Mouse (Mus musculus): ENCODE measurements around the gene Gm16440.
"Not testable (repeated sequence)": the region's sequence is repeated elsewhere in the genome, so short reads cannot be mapped to it uniquely, and the experiment has no call there.

Gene Gm16440

DNA sequence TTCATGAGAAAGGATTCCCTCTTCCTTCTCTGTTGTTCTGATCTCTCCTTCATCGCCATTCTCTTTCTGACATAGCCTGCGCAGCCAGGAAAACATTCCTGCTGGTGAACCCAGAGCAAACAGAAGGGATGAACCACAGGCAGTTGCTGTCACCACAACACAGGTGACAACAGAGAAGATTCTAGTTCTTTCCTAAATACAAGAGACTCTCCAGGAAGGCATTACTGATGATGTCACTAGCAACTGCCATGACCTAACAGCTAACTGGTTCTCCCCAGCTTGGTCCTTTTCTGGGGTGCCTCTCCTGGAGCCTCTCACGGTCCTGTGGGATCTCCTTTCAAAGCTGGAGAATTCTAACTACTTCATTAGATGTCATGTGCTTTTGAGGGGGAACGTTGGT is at the start of gene Gm16440:
TSS of gene Gm16440 (minus strand) at position 101 of the 400 bp plus-strand sequence.
- DNase-seq (ENCODE audit: low read depth, low spot score): not testable (repeated sequence)

DNA sequence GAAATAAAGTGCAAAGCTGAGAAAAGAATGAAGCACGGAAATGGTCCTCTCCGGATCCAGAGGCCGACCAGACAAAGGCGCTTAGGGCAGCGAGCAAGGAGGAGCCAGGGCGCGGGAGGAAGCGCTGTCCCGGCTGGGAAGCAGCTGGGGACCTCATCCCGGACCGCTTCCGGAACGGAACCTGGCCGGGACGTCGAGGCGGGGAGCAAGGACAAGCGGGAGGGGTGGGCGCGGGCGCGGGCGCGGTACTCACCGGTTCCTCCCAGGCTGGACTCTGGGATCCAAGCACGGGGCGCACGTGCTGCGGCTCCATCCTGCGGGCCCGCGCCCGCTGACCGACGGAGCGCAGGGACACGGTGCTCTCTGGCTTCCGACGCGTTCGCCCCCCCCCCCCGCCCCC is 36.6 kb upstream of the Gm16440 start:
- not testable (repeated sequence) for DNase-seq (ENCODE audit: low read depth, low spot score)

DNA sequence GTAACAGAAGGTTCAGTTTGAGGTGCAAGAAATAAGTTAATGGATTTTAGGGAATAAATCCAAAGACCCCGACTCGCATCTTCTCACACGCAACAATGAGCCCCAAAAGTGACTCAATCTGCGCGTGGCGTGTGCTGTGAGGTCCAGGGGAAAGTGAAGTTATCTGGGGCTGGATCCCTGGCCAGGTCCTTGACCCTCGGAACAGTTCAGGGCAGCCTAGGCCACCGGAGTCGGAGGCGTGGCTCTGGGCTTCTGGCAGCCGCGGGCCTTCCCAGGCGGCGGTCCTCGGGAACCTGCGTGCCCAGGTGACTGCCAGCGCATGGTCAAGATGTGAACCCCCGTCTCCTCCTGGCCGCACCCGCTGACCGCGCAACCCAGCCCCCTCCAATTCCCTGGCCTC is 36.2 kb upstream of the Gm16440 start:
- not testable (repeated sequence) for DNase-seq (ENCODE audit: low read depth, low spot score)

DNA sequence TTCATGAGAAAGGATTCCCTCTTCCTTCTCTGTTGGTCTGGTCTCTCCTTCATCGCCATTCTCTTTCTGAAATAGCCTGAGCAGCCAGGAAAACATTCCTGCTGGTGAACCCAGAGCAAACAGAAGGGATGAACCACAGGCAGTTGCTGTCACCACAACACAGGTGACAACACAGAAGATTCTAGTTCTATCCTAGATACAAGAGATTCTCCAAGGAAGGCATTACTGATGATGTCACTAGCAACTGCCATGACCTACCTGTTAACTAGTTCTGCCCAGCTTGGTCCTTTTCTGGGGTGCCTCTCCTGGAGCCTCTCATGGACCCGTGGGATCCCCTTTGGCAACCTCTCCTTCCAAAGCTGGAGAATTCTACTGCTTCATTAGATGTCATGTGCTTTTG is 22.3 kb upstream of the Gm16440 start, which contains the start of gene Gm3591:
TSS of gene Gm3591 (minus strand) at position 101 of the 400 bp plus-strand sequence.
- DNase-seq (ENCODE audit: low read depth, low spot score): not testable (repeated sequence)

DNA sequence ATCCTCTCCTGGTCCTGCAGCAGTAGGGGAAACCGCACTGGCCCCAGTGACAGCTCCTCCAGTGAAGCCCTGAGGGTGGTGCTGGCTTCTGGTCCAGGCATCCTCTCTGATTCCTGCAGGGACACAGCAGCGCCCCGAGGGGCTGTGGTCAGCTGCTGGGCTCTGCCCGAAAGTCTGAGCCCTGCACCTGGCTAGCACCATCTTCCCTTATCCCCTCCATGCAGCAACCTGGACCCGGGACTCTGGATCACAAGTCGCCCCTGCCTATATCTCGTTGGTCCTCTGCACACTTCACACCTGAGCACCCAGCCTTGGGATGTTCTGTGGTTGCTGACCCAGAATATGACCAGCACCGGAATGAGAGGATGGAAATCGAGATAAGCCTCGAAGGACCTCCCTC is 46.5 kb downstream of the Gm16440 start, which contains the start of gene Gm3618:
TSS of gene Gm3618 (minus strand) at position 101 of the 400 bp plus-strand sequence.
- not testable (repeated sequence) for DNase-seq (ENCODE audit: low read depth, low spot score)
